Mouse (Mus musculus) ES-E14 (cell line): ENCODE measurements around the gene Pdzd2.

Experiments
- CHD2 ChIP-seq: IDR thresholded peaks from 2 replicates; pipeline ENCODE4 v1.6.1; 2014; ENCODE audit warnings: mild to moderate bottlenecking, low read depth, low read length, inconsistent platforms
- HCFC1 ChIP-seq: IDR thresholded peaks from 2 replicates; pipeline ENCODE4 v1.6.1; 2012; ENCODE audit warnings: low read length, inconsistent platforms, borderline replicate concordance; ENCODE audit not compliant: insufficient read depth
- MAFK ChIP-seq: IDR thresholded peaks from 2 replicates; pipeline ENCODE4 v1.6.1; 2014; ENCODE audit warnings: mild to moderate bottlenecking, low read depth, low read length, inconsistent platforms; ENCODE audit not compliant: insufficient read depth
- ZC3H11A ChIP-seq: IDR thresholded peaks from 2 replicates; pipeline ENCODE4 v1.6.1; 2012; ENCODE audit warnings: low read depth, mild to moderate bottlenecking, inconsistent platforms, low read length, borderline replicate concordance
- ZNF384 ChIP-seq: IDR thresholded peaks from 2 replicates; pipeline ENCODE4 v1.6.1; 2012; ENCODE audit warnings: low read depth, low read length, inconsistent platforms

DNA sequence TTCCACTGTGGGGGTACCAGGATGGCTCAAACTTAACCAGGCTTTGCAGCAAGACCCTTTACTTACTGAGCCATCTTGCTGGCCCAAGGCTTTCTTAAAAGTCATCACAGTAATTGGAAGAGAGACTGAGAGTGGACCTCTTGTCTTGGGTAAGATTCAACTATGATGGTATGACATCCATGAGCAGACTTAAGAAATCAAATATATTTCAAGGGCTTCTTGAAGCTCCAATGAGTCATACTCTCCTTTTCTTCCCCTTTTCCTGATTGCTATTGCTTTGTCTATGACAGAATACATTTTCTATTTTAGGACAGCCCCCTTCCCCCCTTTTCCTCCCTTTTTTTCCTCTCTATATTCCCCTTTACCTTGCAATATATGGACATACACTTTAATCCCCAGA lies 306.8 kb downstream of the Pdzd2 start:
- TF ChIP-seq ZC3H11A (no peak), MAFK (no peak), HCFC1 (no peak), CHD2 (no peak), ZNF384 (no peak)
